Mouse (Mus musculus) urinary bladder, postnatal 10 days (tissue): ENCODE measurements around the gene Arid4a.
"Not testable (repeated sequence)": the region's sequence is repeated elsewhere in the genome, so short reads cannot be mapped to it uniquely, and the experiment has no call there.

Source experiments
- DNase-seq: peaks from one replicate; pipeline ENCODE4 v3.0.0; 2022; ENCODE audit warnings: low spot score

Gene Arid4a

DNA sequence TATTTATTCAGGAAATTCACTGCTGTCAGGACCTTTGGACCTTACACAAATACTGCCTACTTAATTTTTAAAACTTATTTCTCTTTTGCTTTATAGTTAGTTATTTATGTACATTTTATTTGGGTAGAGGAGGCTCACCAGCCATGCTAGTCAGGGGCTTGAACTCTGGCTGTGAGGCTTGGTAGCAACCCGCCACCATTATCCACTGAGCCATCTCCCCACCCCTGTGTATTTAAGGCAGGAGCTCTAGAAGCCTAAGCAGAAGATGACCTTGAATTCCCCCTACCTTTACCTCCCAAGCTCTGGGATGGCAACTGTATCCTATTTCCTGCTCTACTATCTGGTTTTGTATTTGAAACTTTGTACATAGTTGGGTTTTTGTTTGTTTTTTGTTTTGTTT is 37.7 kb downstream of the Arid4a start:
- no peak for DNase-seq

- DNase-seq = no peak
Measured at GRCm38 (mm10) chr12:71055537-71055936, 39.7 kb downstream of the Arid4a start.

GRCm38 (mm10) chr12:71059741-71060140 is 44.0 kb downstream of the Arid4a start:
- no peak for DNase-seq

- DNase-seq = no peak
Measured at GRCm38 (mm10) chr12:71069846-71070245, 54.1 kb downstream of the Arid4a start.

- DNase-seq = no peak
Measured at GRCm38 (mm10) chr12:71072048-71072447, 56.3 kb downstream of the Arid4a start.

DNA sequence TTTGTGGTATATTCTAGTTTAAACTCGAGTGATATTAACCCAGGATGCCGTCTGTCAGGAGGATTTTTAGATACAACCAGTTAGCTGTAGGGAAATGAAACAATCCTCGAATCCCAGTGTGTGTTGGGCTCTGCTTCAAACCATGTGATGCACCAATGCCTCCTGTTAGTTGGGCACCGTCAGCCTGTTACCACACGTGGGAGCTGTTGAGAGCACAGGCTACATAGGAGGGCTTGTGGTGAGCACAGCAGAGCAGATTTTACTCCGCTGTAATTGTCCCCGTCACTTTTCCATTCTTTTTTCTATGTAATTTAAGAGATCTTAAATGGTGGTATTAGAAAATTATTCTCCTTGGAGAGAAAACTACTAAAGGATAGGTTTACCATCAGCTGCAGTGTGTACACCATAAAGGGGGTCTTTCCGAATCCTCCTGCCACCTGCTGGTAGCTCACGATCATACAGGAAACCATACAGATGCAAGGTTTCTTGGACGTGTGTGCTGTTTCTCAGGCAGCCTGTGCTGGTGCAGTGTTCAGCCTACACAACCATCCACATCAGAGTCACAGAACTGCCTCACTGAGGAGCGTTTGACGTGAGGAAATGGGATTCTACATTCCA is 57.4 kb downstream of the Arid4a start:
- DNase-seq = no peak

DNA sequence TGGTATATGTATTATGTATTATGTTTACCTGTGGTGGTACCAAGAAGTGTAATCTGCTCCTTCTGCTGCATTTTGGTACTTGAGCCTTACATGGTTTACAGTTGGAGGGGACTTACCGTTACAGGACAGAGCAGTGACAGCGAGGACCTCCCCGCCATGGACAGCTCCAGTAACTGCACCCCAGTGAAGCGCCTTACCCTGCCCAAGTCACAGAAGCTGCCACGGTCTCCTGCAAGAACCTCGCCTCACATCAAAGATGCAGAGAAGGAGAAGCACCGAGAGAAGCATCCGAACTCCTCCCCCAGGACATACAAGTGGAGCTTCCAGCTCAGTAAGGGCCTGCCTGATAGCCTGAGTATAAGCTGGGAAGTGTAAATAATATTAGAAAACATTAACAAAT is 70.5 kb downstream of the Arid4a start:
- no peak for DNase-seq

- not testable (repeated sequence) for DNase-seq
Measured at GRCm38 (mm10) chr12:71104275-71104674, 88.5 kb downstream of the Arid4a start.

DNA sequence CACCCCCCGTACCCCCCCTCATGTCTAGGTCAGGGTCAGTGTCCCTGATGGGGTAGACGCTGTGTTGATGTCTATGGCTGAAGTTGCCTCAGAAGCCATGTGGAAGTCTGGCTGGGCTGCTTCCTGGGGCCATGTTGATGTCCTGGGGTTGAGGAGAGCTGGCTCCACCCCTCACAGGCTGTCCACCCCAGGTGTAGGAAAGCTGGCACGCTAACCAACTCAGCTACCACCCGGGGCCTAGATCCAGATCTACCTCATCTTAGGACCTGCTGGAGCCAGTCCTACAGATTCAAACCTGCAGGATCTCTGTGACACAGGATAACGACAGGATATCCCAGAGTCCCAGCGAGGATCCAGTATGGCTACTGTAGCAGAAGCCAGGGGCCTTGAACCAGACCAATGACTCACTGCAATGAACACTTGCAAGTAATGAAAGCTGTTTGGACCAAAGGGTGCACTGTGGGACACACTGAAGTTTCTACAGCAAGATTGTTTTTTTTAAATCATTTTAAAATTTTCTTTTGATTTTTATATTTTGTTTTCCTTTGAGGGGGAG is 91.5 kb downstream of the Arid4a start:
- no peak for DNase-seq

GRCm38 (mm10) chr12:71111331-71111730 is 95.5 kb downstream of the Arid4a start, which contains the start of gene Tomm20l:
Gene Tomm20l, plus strand, starts transcription at chr12:71111428.
- no peak for DNase-seq

- DNase-seq = no peak
Measured at GRCm38 (mm10) chr12:71113074-71113473, 97.3 kb downstream of the Arid4a start.

DNA sequence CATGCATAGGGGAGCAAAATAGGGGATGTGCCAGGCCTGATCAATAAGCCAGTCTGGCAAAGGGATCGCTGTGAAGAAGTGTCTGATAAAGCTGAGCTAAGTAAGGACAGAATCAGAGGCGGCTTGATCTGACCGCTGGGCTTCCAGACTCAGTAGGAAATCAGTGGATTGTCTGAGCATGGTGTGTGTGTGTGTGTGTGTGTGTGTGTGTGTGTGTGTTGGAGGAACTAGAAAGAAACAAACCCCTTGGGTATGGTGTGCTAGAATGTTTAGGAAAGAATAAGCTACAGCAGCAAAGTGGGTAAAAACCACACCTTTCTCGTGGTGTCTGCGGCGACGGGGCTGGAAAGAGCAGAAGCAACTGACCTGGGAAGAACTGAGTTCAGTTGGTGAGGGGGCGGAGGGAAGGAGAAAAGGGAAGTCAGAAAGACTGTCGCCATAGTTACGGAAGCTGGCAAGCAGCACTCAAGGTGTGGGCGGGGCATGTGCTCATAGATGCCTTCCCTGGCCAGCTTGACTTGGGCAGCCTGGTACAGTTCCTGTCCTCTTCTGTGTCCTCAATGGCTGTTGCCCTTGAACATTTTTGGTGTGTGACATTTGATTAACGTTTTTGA is 98.0 kb downstream of the Arid4a start:
- DNase-seq = no peak

GRCm38 (mm10) chr12:71116411-71116810 is 100.6 kb downstream of the Arid4a start:
- no peak for DNase-seq

DNA sequence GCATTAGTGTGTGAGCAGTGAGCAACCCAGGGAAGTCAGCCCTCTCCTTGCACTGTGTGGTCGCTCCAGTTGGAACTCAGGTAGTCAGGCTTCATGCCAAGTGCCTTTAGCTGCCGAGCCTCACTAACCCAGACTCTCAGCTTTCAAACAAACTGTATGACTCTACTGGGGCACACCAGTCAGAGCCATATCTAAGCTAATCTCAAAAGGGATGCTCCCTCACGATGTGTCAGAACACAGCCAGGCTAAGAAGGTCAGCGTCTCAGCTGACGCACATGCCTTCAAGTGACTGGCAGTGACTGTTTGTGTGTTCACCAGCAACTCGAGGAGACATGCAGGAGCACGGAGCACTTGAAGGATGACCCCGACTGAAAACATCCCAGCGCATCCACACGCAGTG is 106.9 kb downstream of the Arid4a start:
- no peak for DNase-seq

GRCm38 (mm10) chr12:71123286-71123685 is 107.5 kb downstream of the Arid4a start:
- no peak for DNase-seq

GRCm38 (mm10) chr12:71135581-71135980 is 119.8 kb downstream of the Arid4a start:
- no peak for DNase-seq

DNA sequence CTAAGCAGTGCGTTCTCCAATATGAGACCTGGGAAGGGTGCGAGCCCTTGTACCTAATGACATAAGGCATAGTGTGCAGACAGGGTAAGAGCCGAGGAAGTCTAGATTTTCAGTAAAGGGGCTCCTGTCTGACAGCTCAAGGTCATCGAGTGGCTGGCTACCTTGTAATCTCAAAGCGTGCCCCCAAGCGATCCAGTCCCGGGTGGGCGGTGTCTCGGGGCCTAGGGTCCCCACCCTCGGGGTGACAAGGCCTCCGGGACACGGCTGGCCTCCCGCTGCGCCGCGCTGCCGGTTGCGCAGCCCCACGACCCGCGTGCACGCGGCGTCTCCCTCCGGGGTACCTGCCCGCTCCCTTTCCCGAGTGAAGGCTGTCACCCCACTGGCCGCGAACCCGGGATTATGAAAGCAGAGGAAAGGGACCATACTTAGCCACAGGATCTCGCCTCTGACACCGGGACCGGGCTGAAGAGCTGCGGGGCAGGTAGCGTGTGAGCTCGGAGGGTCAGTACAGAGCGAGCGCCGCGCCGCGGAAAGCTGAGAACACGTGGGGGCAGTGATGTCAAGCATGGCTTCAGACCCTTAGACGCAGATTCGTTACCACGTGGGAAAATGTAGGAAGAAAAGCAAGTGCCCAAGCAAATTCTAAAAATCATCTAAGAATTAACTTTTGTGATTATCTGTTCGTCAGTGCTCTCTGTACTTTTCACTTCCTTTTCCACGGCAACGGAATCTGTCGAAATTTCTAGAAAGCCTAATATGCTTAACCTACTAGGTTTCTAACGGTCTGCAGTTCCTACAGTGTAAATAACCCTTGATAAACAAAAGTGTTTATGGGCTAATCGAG is 120.6 kb downstream of the Arid4a start, which contains the start of the genes Timm9 and 2700049A03Rik:
Timm9 (minus strand) TSS at position 555 of the 844 bp plus-strand sequence.
2700049A03Rik (plus strand) TSS at position 719 of the 844 bp plus-strand sequence.
- DNase-seq = no peak

DNA sequence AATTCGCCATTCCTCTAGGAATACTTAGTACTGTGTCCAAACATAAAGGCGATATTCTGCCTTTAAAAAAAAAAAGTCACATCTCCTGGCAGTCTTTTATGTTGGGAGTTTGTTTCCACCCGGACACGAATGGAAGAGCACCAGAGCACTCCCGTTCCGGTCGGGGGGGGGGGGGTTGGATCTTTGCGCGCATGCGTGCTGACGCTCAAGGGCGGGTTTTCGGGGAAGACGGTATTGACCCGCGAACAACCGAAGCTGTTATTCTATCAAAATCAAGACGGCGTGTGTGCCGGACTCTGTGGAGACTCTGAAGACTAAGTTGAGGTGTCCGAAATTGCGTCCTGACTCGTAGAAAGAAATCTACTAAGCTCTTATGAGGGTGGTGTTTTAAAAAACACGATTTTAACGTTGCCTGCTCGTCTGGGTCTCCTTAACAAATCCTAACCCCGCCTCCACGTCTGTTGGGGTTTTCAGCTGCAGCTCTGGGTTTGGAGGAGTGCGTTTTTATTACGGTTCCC is 121.2 kb downstream of the Arid4a start:
- peak; percentile 25 for DNase-seq

- no peak for DNase-seq
Measured at GRCm38 (mm10) chr12:71137686-71138085, 121.9 kb downstream of the Arid4a start.

DNA sequence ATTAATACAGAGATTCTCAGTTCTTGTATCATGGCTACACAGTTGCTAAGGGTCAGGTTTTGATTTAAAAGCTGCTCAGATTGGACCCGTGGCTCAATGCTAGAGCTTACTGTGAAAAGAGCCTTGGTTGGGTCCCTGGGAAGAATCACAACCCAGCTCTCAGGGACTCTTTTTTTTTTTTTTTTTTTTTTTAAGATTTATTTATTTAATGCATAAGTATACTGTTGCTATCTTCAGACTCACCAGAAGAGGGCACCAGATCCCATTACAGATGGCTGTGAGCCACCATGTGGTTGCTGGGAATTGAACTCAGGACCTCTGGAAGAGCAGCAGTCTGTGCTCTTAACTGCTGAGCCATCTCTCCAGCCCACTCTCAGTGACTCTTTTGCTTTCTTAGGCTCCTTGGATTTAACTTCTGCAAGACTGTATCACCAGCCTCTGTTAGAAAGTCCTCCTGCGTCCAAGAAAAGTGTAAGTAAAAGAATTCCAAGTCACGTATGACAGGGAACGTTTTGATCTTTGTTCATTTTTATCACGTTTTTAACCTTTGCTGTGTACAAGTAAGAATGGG is 123.6 kb downstream of the Arid4a start:
- no peak for DNase-seq

GRCm38 (mm10) chr12:71141189-71141588 is 125.4 kb downstream of the Arid4a start:
- no peak for DNase-seq

DNA sequence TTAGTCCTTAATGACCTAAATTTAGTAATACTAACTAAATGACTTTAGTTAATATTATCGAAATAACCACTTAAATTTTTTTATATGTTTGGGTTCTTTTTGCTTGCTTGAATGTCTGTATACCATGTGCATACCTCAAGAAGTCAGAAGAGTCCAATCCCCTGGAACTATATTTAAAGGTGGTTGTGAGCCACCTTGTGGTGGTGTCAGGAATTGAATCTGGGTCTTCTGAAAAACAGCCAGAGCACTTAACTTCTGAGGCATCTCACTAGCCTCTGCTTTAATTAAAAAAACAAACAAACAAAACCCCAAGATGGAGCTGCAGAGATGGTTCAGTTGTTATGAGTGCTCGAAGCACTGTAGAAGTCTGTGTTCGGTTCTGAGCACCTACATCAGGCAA is 131.9 kb downstream of the Arid4a start:
- no peak for DNase-seq
